Mouse (Mus musculus): ENCODE results near the gene Pigk. TPM values are rescaled to one million over a fixed set of nuclear protein-coding genes. Genes with fewer than 3 reads are reported as not detected.

Gene Pigk
- total and polyA plus RNA-seq, 3 experiments = 18.8 to 63.6 (median 62.5) TPM

- DNase-seq = no peak
Measured at GRCm38 (mm10) chr3:152933737-152934136, 219.8 kb downstream of the Pigk start.

- DNase-seq = no peak
Measured at GRCm38 (mm10) chr3:152936313-152936712, 222.4 kb downstream of the Pigk start.

- DNase-seq = no peak
Measured at GRCm38 (mm10) chr3:152941671-152942070, 227.8 kb downstream of the Pigk start.

- no peak for DNase-seq
Measured at GRCm38 (mm10) chr3:152942985-152943384, 229.1 kb downstream of the Pigk start.

GRCm38 (mm10) chr3:152944766-152945165, 230.9 kb downstream of the Pigk start:
- DNase-seq = no peak

GRCm38 (mm10) chr3:152947031-152947640, 233.2 kb downstream of the Pigk start:
- DNase-seq = no peak

GRCm38 (mm10) chr3:152948556-152948955, 234.7 kb downstream of the Pigk start:
- DNase-seq = no peak

- no peak for DNase-seq
Measured at GRCm38 (mm10) chr3:152949233-152949777, 235.4 kb downstream of the Pigk start.

- no peak for DNase-seq
Measured at GRCm38 (mm10) chr3:152950299-152950698, 236.4 kb downstream of the Pigk start.

GRCm38 (mm10) chr3:152950914-152951313, 237.0 kb downstream of the Pigk start:
- no peak for DNase-seq

- DNase-seq = no peak
Measured at GRCm38 (mm10) chr3:152951634-152952545, 238.0 kb downstream of the Pigk start.

- no peak for DNase-seq
Measured at GRCm38 (mm10) chr3:152956038-152956437, 242.1 kb downstream of the Pigk start.

- no peak for DNase-seq
Measured at GRCm38 (mm10) chr3:152956771-152957170, 242.9 kb downstream of the Pigk start.

GRCm38 (mm10) chr3:152958358-152959150, 244.7 kb downstream of the Pigk start:
- peak; percentile 54 for DNase-seq

- no peak for DNase-seq
Measured at GRCm38 (mm10) chr3:152961855-152962376, 248.0 kb downstream of the Pigk start.

- no peak for DNase-seq
Measured at GRCm38 (mm10) chr3:152969774-152970347, 256.0 kb downstream of the Pigk start.

GRCm38 (mm10) chr3:152971373-152971772, 257.5 kb downstream of the Pigk start:
- no peak for DNase-seq

- no peak for DNase-seq
Measured at GRCm38 (mm10) chr3:152979481-152980092, 265.7 kb downstream of the Pigk start.

- peak; percentile 15 for DNase-seq
Measured at GRCm38 (mm10) chr3:152980431-152980830, 266.5 kb downstream of the Pigk start.

GRCm38 (mm10) chr3:152980978-152981974, 267.4 kb downstream of the Pigk start:
- no peak for DNase-seq
